Mouse (Mus musculus): ENCODE data around the gene BC051142.

DNA sequence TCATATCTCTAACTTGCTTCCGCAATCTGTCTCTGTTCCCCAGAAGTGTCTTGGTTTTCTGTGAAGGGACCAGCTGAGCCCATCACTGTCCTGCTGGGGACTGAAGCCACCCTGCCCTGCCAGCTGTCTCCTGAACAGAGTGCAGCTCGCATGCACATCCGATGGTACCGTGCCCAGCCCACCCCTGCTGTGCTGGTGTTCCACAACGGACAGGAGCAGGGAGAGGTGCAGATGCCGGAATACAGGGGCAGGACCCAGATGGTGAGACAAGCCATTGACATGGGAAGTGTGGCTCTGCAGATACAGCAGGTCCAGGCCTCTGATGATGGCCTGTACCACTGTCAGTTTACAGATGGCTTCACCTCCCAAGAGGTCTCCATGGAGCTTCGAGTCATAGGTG lies 19.2 kb upstream of the BC051142 start:
- TF ChIP-seq EP300 (IDR thresholded peaks at IDR 0.05; ENCODE audit: insufficient read depth, low read depth, low read length) (no peak), CTCF (IDR thresholded peaks at IDR 0.05) (no peak), POLR2A (IDR thresholded peaks at IDR 0.05; ENCODE audit: insufficient read depth, low read depth, low read length) (no peak)

Data from heart, adult 2 months (tissue).